Mouse (Mus musculus) ovary, adult 18-20 months (tissue): Measurements from ENCODE around the gene Cd200r1.
"Not testable (repeated sequence)": the region's sequence is repeated elsewhere in the genome, so short reads cannot be mapped to it uniquely, and the experiment has no call there.

Experiments
- DNase-seq: peaks from one replicate; pipeline ENCODE4 v3.0.0; 2022; ENCODE audit warnings: low spot score, mixed read lengths

Gene Cd200r1

DNA sequence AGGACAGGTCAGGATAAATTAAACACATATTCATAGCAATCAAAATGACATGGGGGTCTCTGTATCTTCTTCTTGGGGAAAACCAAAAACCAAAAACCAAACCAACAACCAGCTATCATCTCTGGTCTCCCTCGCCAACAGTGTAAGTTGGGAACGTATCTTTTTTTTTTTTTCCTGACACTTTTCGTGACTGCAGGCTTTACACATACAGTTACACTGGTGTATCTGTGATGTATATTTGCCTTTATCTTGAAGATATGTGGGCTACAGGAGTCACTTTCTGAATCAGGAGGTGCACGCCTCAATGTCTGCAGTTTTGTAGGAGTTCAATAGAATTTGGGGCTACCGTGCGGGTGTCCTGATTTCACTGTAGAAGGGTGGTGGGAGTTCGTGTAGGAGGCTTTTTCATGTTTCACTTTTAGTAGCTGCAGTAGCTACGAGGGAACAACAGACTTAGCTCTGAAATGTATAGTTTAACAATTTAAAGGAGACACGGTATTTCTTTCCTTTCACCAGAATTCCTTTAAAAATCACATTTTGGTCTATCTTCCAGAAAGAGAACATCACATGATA lies 870 bp downstream of the Cd200r1 start:
- DNase-seq: no peak

DNA sequence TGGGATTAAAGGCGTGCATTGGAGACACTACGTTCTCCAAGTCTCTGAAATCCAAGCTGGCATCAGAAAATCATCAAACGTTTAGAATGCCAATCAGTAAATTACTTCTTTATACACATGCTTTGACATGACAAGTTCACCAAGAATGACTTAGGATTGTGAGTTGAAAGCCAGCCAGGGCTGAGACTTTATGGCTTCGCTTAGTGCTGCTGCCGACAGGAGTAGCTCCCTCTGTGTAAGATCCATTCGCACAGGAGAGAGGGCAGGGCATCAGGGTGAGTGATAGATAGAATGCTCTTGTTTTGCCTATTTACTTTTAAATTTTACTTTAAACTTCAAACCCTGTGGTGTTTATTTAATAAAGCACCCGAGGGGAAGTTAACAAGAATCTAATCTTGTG lies 2.0 kb downstream of the Cd200r1 start:
- no peak for DNase-seq

DNA sequence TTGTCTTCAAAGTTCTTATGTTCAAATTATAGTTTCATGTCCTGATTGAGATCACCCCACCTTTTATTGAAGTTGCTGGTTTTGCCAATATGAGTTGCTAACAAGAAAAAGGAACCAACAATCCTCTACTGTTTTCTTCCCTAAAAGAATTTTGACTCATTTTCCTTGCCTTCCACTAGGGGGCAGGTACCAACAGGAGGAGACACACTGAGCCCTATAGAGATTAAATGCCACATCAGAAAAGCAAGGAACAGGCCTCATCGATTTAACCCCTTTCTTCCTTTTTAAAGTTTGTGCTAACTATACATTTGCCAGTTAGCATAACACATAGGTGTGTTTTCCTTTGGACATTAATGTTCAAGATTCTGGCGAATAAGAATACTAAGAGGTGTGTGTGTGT lies 2.4 kb downstream of the Cd200r1 start:
- no peak for DNase-seq

DNA sequence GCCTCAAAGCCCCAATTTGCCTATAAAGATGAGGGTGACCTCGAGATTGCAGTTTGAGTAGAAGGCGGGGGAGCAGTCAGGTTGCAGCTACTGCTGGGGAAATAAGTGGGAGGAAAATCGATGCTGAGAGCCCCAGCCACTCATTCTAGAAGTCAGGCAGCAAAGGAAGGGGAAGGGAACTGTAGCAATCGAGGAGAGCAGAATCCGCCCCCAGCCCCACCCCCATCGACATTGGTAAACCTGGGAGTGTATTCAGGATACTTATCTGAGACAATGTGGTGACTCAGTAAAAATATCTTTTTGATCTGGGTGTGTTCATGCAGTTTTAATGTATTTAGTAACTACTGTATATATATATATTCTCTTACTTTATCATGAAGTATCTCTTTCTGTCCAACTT lies 7.0 kb downstream of the Cd200r1 start:
- DNase-seq: no peak

DNA sequence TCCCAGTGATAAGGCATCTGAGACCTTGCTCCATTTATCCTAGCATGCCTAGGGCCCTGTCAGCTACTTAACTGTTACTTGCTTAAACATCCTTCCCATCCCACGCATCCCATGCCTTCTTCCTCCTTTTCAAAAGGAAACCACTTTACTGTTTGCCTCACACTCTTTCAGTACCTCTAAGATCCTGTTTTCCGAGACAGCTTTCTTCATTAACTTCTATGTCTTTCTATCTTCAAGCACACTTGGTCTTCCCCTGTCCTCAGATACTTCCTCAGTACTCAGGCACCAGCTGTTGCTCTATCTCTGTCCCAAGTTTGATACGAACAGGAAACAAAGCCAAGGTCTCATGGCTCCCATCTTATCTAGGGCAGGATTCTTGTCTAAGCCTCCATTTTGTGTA lies 8.1 kb downstream of the Cd200r1 start:
- no peak for DNase-seq

DNA sequence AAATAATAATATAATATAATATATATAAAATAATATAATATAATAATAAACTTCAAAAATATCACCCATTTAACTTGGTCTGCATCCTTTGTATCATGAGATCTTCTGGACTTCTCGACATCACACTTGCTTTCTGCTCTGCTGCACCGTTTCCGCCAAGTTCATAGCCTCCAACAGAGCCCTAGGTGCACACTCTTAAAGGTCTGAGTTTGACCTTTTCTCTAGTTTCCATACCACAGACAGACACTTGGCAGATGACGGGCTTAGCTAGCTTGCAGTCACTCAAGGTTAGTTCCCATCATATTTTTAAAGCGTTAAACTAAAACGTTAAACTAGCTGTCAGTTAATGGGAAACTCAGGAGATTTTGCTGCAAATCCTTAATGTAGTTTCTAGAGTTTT lies 8.7 kb downstream of the Cd200r1 start:
- no peak for DNase-seq

DNA sequence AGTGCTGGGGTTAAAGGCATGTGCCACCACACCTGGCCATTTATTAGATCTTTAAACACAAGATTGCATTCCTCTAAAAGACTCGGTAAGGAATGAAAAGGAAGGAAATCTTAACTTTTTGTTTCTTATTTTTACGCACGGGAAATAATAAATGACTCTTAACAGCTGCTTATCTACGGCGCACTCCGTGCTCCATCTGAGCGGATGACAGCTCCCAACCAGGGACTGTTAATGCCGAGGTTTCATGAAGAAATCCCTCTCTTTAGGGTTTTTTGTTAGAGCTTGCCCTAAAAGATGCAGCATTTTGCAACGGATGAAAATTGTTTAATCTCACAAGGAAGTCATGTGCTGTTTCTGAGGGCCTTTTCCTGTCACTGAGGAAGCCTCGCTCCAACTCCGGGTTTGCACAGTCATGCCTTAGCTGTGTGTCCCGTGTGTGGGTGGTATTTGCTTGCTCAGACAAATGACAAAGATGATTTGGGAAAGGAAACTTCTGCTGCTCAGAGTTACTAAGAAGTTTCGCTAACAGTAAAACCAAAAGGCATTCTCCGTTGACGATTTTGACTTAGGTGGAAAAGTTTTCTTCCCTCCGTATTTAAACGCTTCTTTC lies 13.1 kb downstream of the Cd200r1 start:
- no peak for DNase-seq

DNA sequence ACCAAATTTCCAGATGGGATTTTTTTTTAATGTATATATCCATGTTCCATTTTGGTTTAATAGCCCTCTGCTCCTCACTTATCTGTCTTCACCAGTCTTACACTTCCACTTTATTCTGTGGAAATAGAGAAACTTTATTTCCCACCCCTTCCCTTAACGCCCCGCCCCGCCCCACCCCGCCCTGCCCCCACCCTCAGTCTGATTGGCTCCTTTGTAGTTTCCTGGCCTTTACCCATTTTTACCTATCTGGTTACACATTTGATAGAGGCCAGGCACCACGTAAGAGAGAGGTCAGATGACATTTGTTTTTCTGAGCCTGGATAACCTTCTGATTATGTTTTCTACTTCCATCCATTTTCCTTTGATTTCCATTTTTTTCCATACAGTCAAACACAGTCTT lies 14.0 kb downstream of the Cd200r1 start:
- no peak for DNase-seq

DNA sequence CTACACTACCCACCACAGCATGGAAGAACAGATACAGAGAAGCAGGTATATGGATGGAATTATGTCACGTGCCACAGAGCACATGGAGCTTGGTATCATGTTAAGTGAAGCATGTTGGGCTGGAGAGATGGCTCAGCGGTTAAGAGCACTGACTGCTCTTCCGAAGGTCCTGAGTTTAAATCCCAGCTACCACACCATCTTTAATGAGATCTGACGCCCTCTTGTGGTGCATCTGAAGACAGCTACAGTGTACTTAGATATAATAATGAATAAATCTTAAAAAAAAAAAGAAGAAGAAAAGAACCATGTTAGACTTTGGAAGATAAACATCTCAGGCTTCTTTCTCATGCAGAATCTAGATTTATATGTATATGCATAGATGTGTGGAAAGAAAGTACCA lies 15.2 kb downstream of the Cd200r1 start:
- no peak for DNase-seq

DNA sequence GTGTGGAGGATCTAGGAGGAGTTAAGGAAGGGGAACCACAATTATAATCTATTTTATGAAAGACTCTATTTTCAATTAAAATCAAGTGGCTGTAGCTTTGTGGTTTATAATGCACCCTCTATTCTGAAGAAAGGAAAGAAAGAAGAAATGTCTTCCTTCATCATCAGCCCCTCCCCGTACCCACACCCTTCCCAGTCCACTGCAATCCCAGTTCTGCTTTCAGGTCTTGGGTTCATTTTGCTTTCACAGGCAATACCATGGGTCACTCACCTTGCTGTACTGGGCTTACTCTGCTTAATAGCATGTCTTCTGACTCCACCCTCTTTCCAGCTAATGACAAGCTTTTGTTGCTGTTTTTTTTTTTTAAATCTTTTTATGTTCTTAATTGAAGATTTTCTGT lies 21.4 kb downstream of the Cd200r1 start:
- no peak for DNase-seq

DNA sequence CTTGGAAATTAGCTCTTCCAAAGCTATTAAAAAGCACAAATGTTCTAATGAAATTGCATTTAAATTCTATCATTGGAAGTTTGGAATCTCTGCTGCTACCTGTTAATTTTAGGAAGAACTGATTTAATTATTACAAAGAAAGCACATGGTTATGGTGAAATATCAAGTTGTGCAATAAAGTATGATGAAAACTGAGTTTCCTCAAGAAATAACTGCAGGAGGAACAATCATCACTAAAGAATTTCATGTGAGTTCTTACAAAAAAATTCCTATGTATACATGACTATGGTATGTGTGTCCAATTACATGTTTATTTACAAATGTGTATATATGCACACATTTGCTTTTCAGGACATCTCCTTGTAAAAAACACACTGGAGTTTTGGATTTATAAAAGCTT lies 28.9 kb downstream of the Cd200r1 start:
- DNase-seq: no peak

DNA sequence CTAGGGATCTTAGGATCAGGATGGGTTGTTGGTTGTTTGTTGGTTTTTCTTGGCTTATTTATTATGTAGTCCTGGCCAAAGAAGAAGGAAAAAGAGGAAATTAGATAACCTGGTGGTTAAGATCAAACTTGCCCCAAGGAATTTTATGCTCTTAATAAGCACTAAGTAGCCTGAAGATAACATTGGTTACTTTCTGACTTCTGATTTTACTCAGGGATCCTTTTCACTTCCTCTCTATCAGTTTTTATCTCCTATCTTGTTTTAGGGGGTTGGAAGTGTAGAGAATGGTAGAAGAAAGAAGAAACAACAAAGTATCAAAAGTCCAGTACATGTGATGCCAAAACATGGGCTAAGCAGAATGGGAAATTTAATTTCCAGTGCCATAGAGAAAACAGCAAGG lies 40.4 kb downstream of the Cd200r1 start:
- no peak for DNase-seq

DNA sequence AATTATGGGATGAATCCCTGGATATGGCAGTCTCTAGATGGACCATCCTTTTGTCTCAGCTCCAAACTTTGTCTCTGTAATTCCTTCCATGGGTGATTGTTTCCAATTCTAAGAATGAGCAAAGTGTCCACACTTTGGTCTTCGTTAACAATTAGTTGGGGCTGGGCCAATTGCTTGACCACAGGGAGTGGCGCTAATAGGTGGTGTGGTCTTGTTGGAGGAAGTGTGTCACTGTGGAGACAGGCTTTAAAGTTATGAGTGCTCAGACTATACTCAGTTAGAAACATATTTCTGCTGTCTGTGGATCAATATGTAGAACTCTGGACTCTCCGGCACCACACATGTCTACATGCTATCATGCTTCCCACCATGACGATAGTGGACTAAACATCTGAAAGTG lies 44.7 kb downstream of the Cd200r1 start:
- not testable (repeated sequence) for DNase-seq

DNA sequence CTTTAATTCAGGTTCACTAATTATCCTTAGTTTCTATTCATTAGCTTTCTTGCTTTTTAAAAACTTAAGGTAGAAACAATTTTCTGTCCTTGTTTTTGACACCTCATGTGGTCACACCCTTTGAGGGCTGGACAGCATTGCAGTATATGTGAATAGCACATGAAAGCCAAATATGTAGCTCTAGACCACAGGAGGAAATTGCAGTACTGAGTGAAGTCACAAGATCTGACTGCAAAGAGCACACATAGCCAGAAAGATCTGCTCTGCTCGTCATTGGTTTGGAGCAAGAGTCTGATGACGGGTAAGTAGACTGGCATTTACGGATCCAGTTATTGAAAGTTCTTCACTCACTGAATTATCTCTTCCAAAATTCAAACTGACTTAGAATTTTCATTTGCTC lies 46.0 kb downstream of the Cd200r1 start, which contains the start of gene Cd200r4:
Gene Cd200r4, plus strand, starts transcription at position 190 of the 400 bp plus-strand sequence.
- DNase-seq: no peak

DNA sequence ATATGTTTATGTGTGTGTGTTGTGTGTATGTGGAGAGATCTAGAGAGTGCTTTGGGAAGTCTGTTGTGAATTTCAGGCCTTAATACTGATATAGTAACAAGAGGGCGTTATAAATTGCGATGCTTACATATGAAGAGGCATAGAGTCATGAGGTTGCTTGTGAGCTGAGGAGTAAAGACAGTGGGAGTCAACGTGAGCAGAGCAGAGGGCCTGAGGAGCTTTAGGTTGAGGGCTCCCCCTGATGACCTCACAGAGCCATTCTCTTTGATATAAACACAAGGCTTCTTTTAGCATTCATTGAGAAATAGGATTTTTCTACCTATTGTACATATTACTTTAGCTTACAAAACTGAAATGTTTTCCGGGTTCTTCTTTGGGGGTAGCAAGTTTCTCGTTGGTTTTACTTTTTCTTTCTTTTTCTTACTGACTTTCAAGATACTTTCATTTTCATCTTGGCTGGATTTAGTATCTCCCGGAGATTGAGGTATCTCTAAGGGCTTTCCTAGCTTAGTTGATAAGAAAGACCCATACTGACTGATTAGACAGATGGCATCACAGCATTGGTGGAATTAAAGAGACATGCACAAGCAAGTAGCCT lies 47.0 kb downstream of the Cd200r1 start:
- no peak for DNase-seq

DNA sequence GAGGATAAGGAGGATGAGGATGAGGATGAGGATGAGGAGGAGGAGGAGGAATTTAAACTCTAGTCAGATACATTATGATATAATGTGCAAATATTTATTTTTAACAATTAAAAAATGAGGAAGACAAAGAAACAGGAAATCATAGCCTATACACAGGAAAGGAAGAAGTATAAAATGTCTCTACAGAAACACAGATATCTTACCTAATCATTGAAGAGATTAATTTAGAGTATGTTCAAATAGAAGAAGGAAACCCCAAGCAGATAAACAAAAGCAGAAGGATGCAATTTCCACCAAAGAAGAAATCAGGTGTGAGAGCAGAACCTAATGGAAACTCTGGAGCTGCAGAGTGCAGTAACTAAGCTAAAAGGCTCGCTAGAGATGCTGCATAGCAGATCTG lies 52.5 kb downstream of the Cd200r1 start:
- no peak for DNase-seq

DNA sequence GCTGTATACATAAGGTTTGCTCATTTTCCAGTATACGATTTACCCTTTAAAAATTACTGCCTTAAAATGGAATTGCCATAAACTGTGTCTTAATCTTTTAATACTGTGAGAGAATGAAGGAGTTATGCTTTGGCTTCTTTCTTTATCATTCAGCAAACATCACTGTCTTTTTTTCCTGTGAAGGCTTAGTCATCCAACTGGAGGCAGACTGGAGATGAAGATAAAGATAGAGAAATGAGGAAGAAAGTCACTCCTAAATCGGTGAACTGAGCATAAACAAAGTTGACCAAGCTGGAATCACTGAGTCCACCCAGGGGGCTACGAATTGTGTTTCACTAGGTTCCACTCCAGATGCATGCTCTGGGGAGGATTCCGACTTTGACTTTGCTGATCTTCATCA lies 55.0 kb downstream of the Cd200r1 start:
- no peak for DNase-seq

DNA sequence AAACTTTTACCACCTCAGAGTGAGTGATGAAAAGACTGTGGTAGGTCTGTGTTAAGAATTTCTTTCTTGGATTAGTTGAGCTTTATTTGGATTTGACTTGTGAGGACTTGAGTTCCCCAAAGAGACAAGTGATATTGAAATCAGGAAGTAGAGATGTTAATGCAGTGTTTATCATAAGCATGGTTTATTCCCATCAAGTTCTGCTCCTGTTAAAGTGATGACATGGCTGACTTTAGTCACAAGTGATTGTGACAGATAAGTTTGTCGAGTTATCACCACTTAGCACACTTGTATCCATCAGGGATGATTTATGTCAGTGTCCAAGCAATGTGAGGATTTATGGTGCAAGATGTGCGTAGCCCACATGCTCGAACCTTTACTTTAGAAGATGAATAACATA lies 66.8 kb downstream of the Cd200r1 start:
- no peak for DNase-seq

DNA sequence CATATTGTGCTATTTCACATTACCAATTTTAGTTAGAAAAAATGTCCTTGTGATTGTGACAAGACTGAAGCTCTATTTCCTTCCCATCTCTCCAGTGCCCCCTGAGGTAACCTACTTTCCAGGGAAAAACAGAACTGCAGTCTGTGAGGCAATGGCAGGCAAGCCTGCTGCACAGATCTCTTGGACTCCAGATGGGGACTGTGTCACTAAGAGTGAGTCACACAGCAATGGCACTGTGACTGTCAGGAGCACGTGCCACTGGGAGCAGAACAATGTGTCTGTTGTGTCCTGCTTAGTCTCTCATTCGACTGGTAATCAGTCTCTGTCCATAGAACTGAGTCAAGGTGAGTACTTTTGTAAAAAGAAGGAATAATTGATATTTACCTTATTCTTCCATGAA lies 67.7 kb downstream of the Cd200r1 start:
- DNase-seq: not testable (repeated sequence)
